In the genomic region with DNA sequence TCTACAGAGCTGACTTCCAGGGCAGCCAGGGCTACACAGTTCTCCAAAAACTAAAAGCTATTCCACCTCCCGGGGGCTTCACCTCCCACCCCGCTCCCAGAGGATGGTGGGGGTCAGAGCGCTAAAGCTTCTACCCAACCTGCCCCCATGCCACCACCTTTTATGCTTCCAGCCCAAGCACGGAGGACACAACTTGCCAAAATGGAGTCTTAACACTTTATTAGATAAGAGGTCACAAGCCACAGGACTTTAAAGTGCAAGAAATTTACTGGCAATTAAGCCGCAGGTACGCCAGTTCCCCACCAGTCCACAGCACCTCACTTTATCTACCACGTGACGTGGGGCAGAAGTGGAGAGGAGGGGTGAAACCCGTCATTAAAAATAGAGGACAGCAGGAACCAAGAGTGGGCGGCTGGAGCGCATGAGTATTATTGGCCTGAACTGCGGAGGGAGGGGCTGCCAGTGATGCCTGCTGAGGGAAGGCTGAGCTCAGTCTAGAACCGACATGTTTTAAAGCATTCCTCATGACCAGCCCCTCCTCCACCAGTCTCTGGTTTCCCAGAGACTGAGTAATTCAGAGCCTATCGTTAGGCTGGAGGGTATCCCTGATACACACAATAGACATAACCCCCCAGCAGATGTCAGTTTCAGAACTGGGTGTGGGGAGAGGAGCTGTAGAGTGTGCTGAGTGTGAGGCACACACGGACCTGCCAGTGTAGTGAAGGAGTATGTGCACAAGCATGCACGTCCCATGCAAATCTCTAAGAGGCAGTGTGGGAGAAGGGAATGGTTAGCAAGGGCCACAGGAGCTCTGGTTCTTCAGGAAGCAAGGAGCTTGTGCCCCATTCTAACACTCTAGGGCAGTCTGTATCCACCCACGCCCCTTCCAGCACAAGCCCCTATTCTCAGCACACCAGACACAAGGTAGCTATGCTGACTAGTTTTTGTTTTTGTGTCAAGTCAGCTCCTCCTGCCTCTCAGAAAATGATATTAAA, we compare ENCODE assay signal across 8 mouse cellular contexts. TPM values are rescaled to one million over a fixed set of nuclear protein-coding genes. Genes with fewer than 3 reads are reported as not detected.
DNase-seq lines count a peak whose midpoint lies in the region; ATAC-seq and TF ChIP-seq lines count a peak whose summit lies in the region.

No protein-coding gene starts in this region.

- no peak overlapping the region for H3K4me2 ChIP-seq in liver, embryonic 11.5 days

- H3K9ac ChIP-seq in liver, embryonic 11.5 days (ENCODE audit: low read depth, low read length): peak overlapping the region; percentile 59

- WGBS in embryonic facial prominence, embryonic 10.5 days: 54% methylated on average over 17 of the region's 17 CpGs
- WGBS in liver, embryonic 11.5 days: 47% methylated on average over 17 of the region's 17 CpGs

- no peak for TF ChIP-seq CTCF in E14TG2a.4 (conservative IDR thresholded peaks at IDR 0.05; ENCODE audit: low read length)

- peak; percentile 94 for DNase-seq in heart, adult 11 months
- DNase-seq in heart, postnatal 25 days (ENCODE audit: low spot score): no peak
- DNase-seq in embryonic facial prominence, embryonic 10.5 days (ENCODE audit: low spot score): no peak
- no peak for DNase-seq in liver, embryonic 11.5 days (ENCODE audit: low spot score)
- no peak for DNase-seq in gastrocnemius, adult 8-10 months (ENCODE audit: low spot score in 2 of 2)
- DNase-seq in right cerebral cortex, postnatal 4 days: no peak

- H3K9me3 ChIP-seq in E14TG2a.4 (ENCODE audit: low read length): no peaks in the 10 kb centered on the region
- H3K9me3 ChIP-seq in embryonic facial prominence, embryonic 10.5 days: no peaks in the 10 kb centered on the region
- no peaks in the 10 kb centered on the region for H3K9me3 ChIP-seq in liver, embryonic 11.5 days (ENCODE audit: control insufficient read depth, low read length)

- H3K27me3 ChIP-seq in E14TG2a.4 (ENCODE audit: insufficient read depth, low read length): no peaks in the 10 kb centered on the region
- no peaks in the 10 kb centered on the region for H3K27me3 ChIP-seq in embryonic facial prominence, embryonic 10.5 days (replicated peaks; ENCODE audit: low read depth, poor library complexity, severe bottlenecking)
- no peaks in the 10 kb centered on the region for H3K27me3 ChIP-seq in liver, embryonic 11.5 days (replicated peaks; ENCODE audit: control insufficient read depth, insufficient read depth, low read length)

- H3K36me3 ChIP-seq in E14TG2a.4 (ENCODE audit: insufficient read depth, low read length): peaks cover 43% of the 10 kb centered on the region
- H3K36me3 ChIP-seq in embryonic facial prominence, embryonic 10.5 days (replicated peaks): peaks cover 35% of the 10 kb centered on the region; the same call in 1 of the 2 replicates
- H3K36me3 ChIP-seq in liver, embryonic 11.5 days (ENCODE audit: control insufficient read depth, insufficient read depth, low read length): no peaks in the 10 kb centered on the region; the same call in none of the 2 replicates

- no peak for ATAC-seq in liver, embryonic 11.5 days (replicated peaks; ENCODE audit: low FRiP score)
- no peak for ATAC-seq in granulocyte monocyte progenitor cell, adult 5-6 weeks (replicated peaks; ENCODE audit: poor library complexity, severe bottlenecking)

- H3K4me3 ChIP-seq in E14TG2a.4 (replicated peaks; ENCODE audit: low read length): peak overlapping the region; percentile 10; the same call in 1 of the 2 replicates
- no peak overlapping the region for H3K4me3 ChIP-seq in embryonic facial prominence, embryonic 10.5 days
- H3K4me3 ChIP-seq in liver, embryonic 11.5 days (ENCODE audit: low read depth, low read length): no peak overlapping the region

- H3K27ac ChIP-seq in embryonic facial prominence, embryonic 10.5 days (replicated peaks): peak overlapping the region; percentile 77
- H3K27ac ChIP-seq in liver, embryonic 11.5 days (ENCODE audit: low read depth, low read length): peak overlapping the region; percentile 92

- intact Hi-C loops in heart, postnatal 25 days (cut with DNase I): no loop called here

- H3K4me1 ChIP-seq in E14TG2a.4 (replicated peaks; ENCODE audit: low read depth, low read length): peaks cover 43% of the 10 kb centered on the region
- H3K4me1 ChIP-seq in embryonic facial prominence, embryonic 10.5 days: peaks cover 32% of the 10 kb centered on the region
- peaks cover 32% of the 10 kb centered on the region for H3K4me1 ChIP-seq in liver, embryonic 11.5 days (replicated peaks; ENCODE audit: control insufficient read depth, insufficient read depth, low read length)

RNA-seq across cellular contexts. Expression of gene Ccr10, which starts 16.0 kb away (rescaled TPM):
- total RNA-seq in heart, postnatal 25 days (2021): under 1 TPM in 1 of 2 experiments, not detected in 1; 0.14 TPM
- 0.16 TPM in 1 of 2 replicates, not detected in the other for polyA plus RNA-seq in embryonic facial prominence, embryonic 10.5 days (2016; fragmentation: Nextera tagmentation; extraction: Ambion mirVana)
- 0.10 TPM in 1 of 2 replicates, not detected in the other for polyA plus RNA-seq in liver, embryonic 11.5 days (2014; fragmentation: Nextera tagmentation; extraction: Ambion mirVana)
- total RNA-seq in granulocyte monocyte progenitor cell, adult 5-6 weeks (2014; fragmentation: Nextera tagmentation): not detected in 2 replicates
- 0.09 TPM in 1 of 2 replicates, not detected in the other for total RNA-seq in granulocyte monocyte progenitor cell, adult 5-6 weeks (2017)
- not detected for total RNA-seq in gastrocnemius, adult 8-10 months (2022)

RNA-seq across cellular contexts. Expression of gene Plekhh3, which starts 20.1 kb away (rescaled TPM):
- total RNA-seq in heart, postnatal 25 days (2021): 10 to 100 TPM; 24.5 to 28.5 TPM
- polyA plus RNA-seq in embryonic facial prominence, embryonic 10.5 days (2016; fragmentation: Nextera tagmentation; extraction: Ambion mirVana): 3.7 and 4.0 TPM in 2 replicates
- 3.4 and 3.8 TPM in 2 replicates for polyA plus RNA-seq in liver, embryonic 11.5 days (2014; fragmentation: Nextera tagmentation; extraction: Ambion mirVana)
- 1.4 TPM in 1 of 2 replicates, not detected in the other for total RNA-seq in granulocyte monocyte progenitor cell, adult 5-6 weeks (2014; fragmentation: Nextera tagmentation)
- 0.47 TPM in 1 of 2 replicates, not detected in the other for total RNA-seq in granulocyte monocyte progenitor cell, adult 5-6 weeks (2017)
- 10 to 100 TPM; 25.6 to 38.5 (median 33.9) TPM for total RNA-seq in gastrocnemius, adult 8-10 months (2022)

RNA-seq across cellular contexts. Expression of gene Cntnap1, which starts 20.9 kb away (rescaled TPM):
- total RNA-seq in heart, postnatal 25 days (2021): 1 to 10 TPM; 1.7 to 2.4 TPM
- polyA plus RNA-seq in embryonic facial prominence, embryonic 10.5 days (2016; fragmentation: Nextera tagmentation; extraction: Ambion mirVana): 0.23 and 0.31 TPM in 2 replicates
- polyA plus RNA-seq in liver, embryonic 11.5 days (2014; fragmentation: Nextera tagmentation; extraction: Ambion mirVana): 0.34 and 0.40 TPM in 2 replicates
- total RNA-seq in granulocyte monocyte progenitor cell, adult 5-6 weeks (2014; fragmentation: Nextera tagmentation): 0.41 and 0.83 TPM in 2 replicates
- 0.36 and 0.65 TPM in 2 replicates for total RNA-seq in granulocyte monocyte progenitor cell, adult 5-6 weeks (2017)
- 1 to 10 TPM in 1 of 4 experiments, under 1 TPM in 3; 0.67 to 1.3 (median 0.81) TPM for total RNA-seq in gastrocnemius, adult 8-10 months (2022)

RNA-seq across cellular contexts. Expression of gene Ezh1, which starts 35.1 kb away (rescaled TPM):
- total RNA-seq in heart, postnatal 25 days (2021): 10 to 100 TPM; 26.0 to 30.4 TPM
- 13.3 and 14.5 TPM in 2 replicates for polyA plus RNA-seq in embryonic facial prominence, embryonic 10.5 days (2016; fragmentation: Nextera tagmentation; extraction: Ambion mirVana)
- 11.8 and 12.4 TPM in 2 replicates for polyA plus RNA-seq in liver, embryonic 11.5 days (2014; fragmentation: Nextera tagmentation; extraction: Ambion mirVana)
- total RNA-seq in granulocyte monocyte progenitor cell, adult 5-6 weeks (2014; fragmentation: Nextera tagmentation): 15.2 and 31.0 TPM in 2 replicates
- total RNA-seq in granulocyte monocyte progenitor cell, adult 5-6 weeks (2017): 13.6 and 17.7 TPM in 2 replicates
- 10 to 100 TPM; 24.3 to 31.0 (median 26.2) TPM for total RNA-seq in gastrocnemius, adult 8-10 months (2022)

RNA-seq across cellular contexts. Expression of gene Tubg2, which starts 35.5 kb away (rescaled TPM):
- total RNA-seq in heart, postnatal 25 days (2021): 1 to 10 TPM; 2.5 to 3.9 TPM
- polyA plus RNA-seq in embryonic facial prominence, embryonic 10.5 days (2016; fragmentation: Nextera tagmentation; extraction: Ambion mirVana): 4.9 and 5.7 TPM in 2 replicates
- polyA plus RNA-seq in liver, embryonic 11.5 days (2014; fragmentation: Nextera tagmentation; extraction: Ambion mirVana): 1.3 and 1.8 TPM in 2 replicates
- not detected in 2 replicates for total RNA-seq in granulocyte monocyte progenitor cell, adult 5-6 weeks (2014; fragmentation: Nextera tagmentation)
- total RNA-seq in granulocyte monocyte progenitor cell, adult 5-6 weeks (2017): not detected in 2 replicates
- total RNA-seq in gastrocnemius, adult 8-10 months (2022): 1 to 10 TPM; 2.9 to 3.6 (median 3.2) TPM

Comparison
In these comparisons a context has a peak if more than half of its experiments do, and no peak if none do; other contexts are left out.
1. RNA of gene Plekhh3, which starts 20.1 kb away (total RNA-seq): 25.6 to 38.5 TPM in gastrocnemius, adult 8-10 months and 24.5 to 28.5 TPM in heart, postnatal 25 days; 0.47 to 1.4 TPM in granulocyte monocyte progenitor cell, adult 5-6 weeks; every median in the first group is over 10 times any median in the second.